Mouse (Mus musculus) forebrain, embryonic 13.5 days (tissue): ENCODE data around the gene Pa2g4. TPM values are rescaled to one million over a fixed set of nuclear protein-coding genes. Genes with fewer than 3 reads are reported as not detected.
A peak's percentile ranks its signal among the peaks of the same experiment; 100 is the strongest.

Experiments
- ATAC-seq: fragments of 200-750 bp; cut with Nextera tagmentation; 2 replicates; pipeline ENCODE4 v1.8.0; 2017
- H3K27ac ChIP-seq: fragments of 300-500 bp; sonication (generic); 2 replicates; pipeline ENCODE4 v1.5.1; 2015; ENCODE audit warnings: inconsistent platforms, mild to moderate bottlenecking, moderate library complexity
- H3K27me3 ChIP-seq: fragments of 300-500 bp; sonication (generic); 2 replicates; pipeline ENCODE4 v1.6.1; 2015; ENCODE audit warnings: mild to moderate bottlenecking, inconsistent platforms
- H3K36me3 ChIP-seq: fragments of 300-500 bp; sonication (generic); 2 replicates; pipeline ENCODE4 v1.6.1; 2015; ENCODE audit warnings: mild to moderate bottlenecking, inconsistent platforms; ENCODE audit not compliant: poor library complexity, severe bottlenecking
- H3K4me1 ChIP-seq: fragments of 300-500 bp; sonication (generic); 2 replicates; pipeline ENCODE4 v1.6.1; 2015; ENCODE audit warnings: inconsistent platforms
- H3K4me2 ChIP-seq: fragments of 300-500 bp; sonication (generic); 2 replicates; pipeline ENCODE4 v1.6.1; 2015; ENCODE audit warnings: inconsistent platforms, mild to moderate bottlenecking, moderate library complexity
- H3K4me3 ChIP-seq: fragments of 300-500 bp; sonication (generic); 2 replicates; pipeline ENCODE4 v1.5.1; 2015; ENCODE audit warnings: mild to moderate bottlenecking, inconsistent platforms
- H3K9ac ChIP-seq: fragments of 300-500 bp; sonication (generic); 2 replicates; pipeline ENCODE4 v1.6.1; 2015; ENCODE audit warnings: mild to moderate bottlenecking, inconsistent platforms
- H3K9me3 ChIP-seq: fragments of 300-500 bp; sonication (generic); replicated peaks from 2 replicates; pipeline ENCODE4 v1.6.1; 2016; ENCODE audit warnings: inconsistent platforms
- WGBS: fragments of 180-500 bp; shearing (Covaris S2); methylation state at CpG from one replicate; pipeline ENCODE4 v1.1.7; 2015; 5-methylcytosine and 5-hydroxymethylcytosine counted together
- polyA plus RNA-seq: library from polyadenylated mRNA; unstranded; fragments of >200 nt; fragmentation: Nextera tagmentation; extraction: Ambion mirVana; gene quantifications from 2 replicates; pipeline ENCODE4 v1.2.1, GENCODE M21; 2015

Gene Pa2g4
- polyA plus RNA-seq, 1 experiment from 2014 or later: 173 TPM

GRCm38 (mm10) chr10:128589464-128590192 is 23.8 kb upstream of the Pa2g4 start, which contains the start of gene Erbb3:
Gene Erbb3 (minus strand): TSS chr10:128589652.
- Histone ChIP-seq H3K4me2 (peak within 1 kb of the TSS; percentile 96), H3K4me3 (peak within 1 kb of the TSS; percentile 67), H3K27ac (no peak within 1 kb of the TSS), H3K4me1 (peaks cover 14% of the 10 kb centered on the region), H3K27me3 (peaks cover 50% of the 10 kb centered on the region), H3K9ac (peak within 1 kb of the TSS; percentile 66), H3K9me3 (no peaks in the 10 kb centered on the region), H3K36me3 (no peaks in the 10 kb centered on the region)
- 0% methylated on average over 37 of the region's 43 CpGs for WGBS
- peak; percentile 50 for ATAC-seq

DNA sequence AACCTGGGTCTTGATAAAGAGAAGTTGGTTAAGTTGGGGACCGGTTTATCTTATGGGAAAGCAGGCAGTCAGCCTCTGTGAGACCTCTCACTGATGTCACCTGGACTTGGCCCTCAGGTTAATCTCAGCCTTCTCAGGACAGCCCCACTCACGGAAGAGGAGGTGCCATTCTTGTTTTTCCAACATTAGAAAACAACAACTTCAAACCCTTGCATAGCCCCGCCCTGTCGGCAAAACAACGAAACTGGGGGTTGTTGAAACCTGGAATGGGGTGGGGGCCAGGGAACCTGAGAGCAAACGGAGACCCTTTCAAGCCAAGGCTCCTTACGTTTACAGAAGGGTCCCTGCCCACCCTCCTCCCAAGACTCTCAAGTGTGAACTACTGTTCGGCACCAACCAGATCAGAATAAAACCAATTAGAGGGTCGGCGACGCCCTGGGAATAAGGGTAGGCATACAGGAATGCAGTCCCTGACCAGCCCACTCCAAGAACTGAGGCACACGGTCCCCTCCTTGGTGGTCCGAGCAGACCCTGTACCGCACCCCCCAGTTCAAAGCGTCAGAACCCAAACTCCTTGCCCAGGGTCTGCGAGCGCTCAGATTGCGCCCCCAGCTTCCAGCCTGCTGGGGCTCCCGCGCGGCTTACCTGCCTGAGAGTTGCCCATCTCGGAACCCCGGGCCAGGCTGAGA is 23.1 kb upstream of the Pa2g4 start:
- WGBS: 2% methylated on average over 23 of the region's 23 CpGs
- peak overlapping the region; percentile 96 for H3K4me2 ChIP-seq
- no peaks in the 10 kb centered on the region for H3K9me3 ChIP-seq
- peak overlapping the region; percentile 66 for H3K9ac ChIP-seq
- no peaks in the 10 kb centered on the region for H3K36me3 ChIP-seq
- H3K27ac ChIP-seq: no peak overlapping the region
- peaks cover 14% of the 10 kb centered on the region for H3K4me1 ChIP-seq
- H3K27me3 ChIP-seq: peaks cover 54% of the 10 kb centered on the region
- peak; percentile 39 for ATAC-seq
- peak overlapping the region; percentile 67 for H3K4me3 ChIP-seq

GRCm38 (mm10) chr10:128588136-128588535 is 22.3 kb upstream of the Pa2g4 start:
- Histone ChIP-seq H3K4me1 (peaks cover 14% of the 10 kb centered on the region), H3K36me3 (no peaks in the 10 kb centered on the region), H3K9ac (no peak overlapping the region), H3K27ac (no peak overlapping the region), H3K9me3 (no peaks in the 10 kb centered on the region), H3K4me3 (no peak overlapping the region), H3K4me2 (no peak overlapping the region), H3K27me3 (peaks cover 61% of the 10 kb centered on the region)
- no peak for ATAC-seq
- 8% methylated on average over 1 of the region's 1 CpGs for WGBS

GRCm38 (mm10) chr10:128587697-128588096 is 21.9 kb upstream of the Pa2g4 start:
- no peak overlapping the region for H3K27ac ChIP-seq
- H3K4me2 ChIP-seq: no peak overlapping the region
- H3K4me1 ChIP-seq: peaks cover 14% of the 10 kb centered on the region
- H3K9me3 ChIP-seq: no peaks in the 10 kb centered on the region
- H3K36me3 ChIP-seq: no peaks in the 10 kb centered on the region
- H3K9ac ChIP-seq: no peak overlapping the region
- H3K27me3 ChIP-seq: peaks cover 63% of the 10 kb centered on the region
- no peak for ATAC-seq
- 59% methylated on average over 8 of the region's 8 CpGs for WGBS
- H3K4me3 ChIP-seq: no peak overlapping the region

- Histone ChIP-seq H3K4me2 (no peak overlapping the region), H3K36me3 (no peaks in the 10 kb centered on the region), H3K27me3 (peaks cover 63% of the 10 kb centered on the region), H3K9me3 (no peaks in the 10 kb centered on the region), H3K9ac (no peak overlapping the region), H3K4me1 (peaks cover 14% of the 10 kb centered on the region), H3K27ac (no peak overlapping the region), H3K4me3 (no peak overlapping the region)
- no peak for ATAC-seq
- 55% methylated on average over 4 of the region's 4 CpGs for WGBS
Measured at GRCm38 (mm10) chr10:128587120-128587519, 21.3 kb upstream of the Pa2g4 start.

GRCm38 (mm10) chr10:128586546-128586945 is 20.8 kb upstream of the Pa2g4 start:
- ATAC-seq: no peak
- peaks cover 14% of the 10 kb centered on the region for H3K4me1 ChIP-seq
- H3K4me3 ChIP-seq: no peak overlapping the region
- H3K27me3 ChIP-seq: peaks cover 59% of the 10 kb centered on the region
- no peak overlapping the region for H3K4me2 ChIP-seq
- 28% methylated on average over 1 of the region's 1 CpGs for WGBS
- no peak overlapping the region for H3K9ac ChIP-seq
- H3K27ac ChIP-seq: no peak overlapping the region
- H3K36me3 ChIP-seq: no peaks in the 10 kb centered on the region
- H3K9me3 ChIP-seq: no peaks in the 10 kb centered on the region

GRCm38 (mm10) chr10:128584386-128584785 is 18.6 kb upstream of the Pa2g4 start:
- H3K27ac ChIP-seq: no peak overlapping the region
- no peak overlapping the region for H3K9ac ChIP-seq
- H3K27me3 ChIP-seq: peaks cover 51% of the 10 kb centered on the region
- WGBS: 3% methylated on average over 4 of the region's 4 CpGs
- peaks cover 4% of the 10 kb centered on the region for H3K4me1 ChIP-seq
- no peak overlapping the region for H3K4me3 ChIP-seq
- no peaks in the 10 kb centered on the region for H3K9me3 ChIP-seq
- H3K36me3 ChIP-seq: no peaks in the 10 kb centered on the region
- H3K4me2 ChIP-seq: no peak overlapping the region
- ATAC-seq: no peak

GRCm38 (mm10) chr10:128583644-128584043 is 17.9 kb upstream of the Pa2g4 start:
- ATAC-seq: no peak
- 26% methylated on average over 7 of the region's 7 CpGs for WGBS
- Histone ChIP-seq H3K27ac (no peak overlapping the region), H3K4me1 (no peaks in the 10 kb centered on the region), H3K9ac (no peak overlapping the region), H3K4me3 (no peak overlapping the region), H3K36me3 (no peaks in the 10 kb centered on the region), H3K4me2 (no peak overlapping the region), H3K27me3 (peaks cover 44% of the 10 kb centered on the region), H3K9me3 (no peaks in the 10 kb centered on the region)

DNA sequence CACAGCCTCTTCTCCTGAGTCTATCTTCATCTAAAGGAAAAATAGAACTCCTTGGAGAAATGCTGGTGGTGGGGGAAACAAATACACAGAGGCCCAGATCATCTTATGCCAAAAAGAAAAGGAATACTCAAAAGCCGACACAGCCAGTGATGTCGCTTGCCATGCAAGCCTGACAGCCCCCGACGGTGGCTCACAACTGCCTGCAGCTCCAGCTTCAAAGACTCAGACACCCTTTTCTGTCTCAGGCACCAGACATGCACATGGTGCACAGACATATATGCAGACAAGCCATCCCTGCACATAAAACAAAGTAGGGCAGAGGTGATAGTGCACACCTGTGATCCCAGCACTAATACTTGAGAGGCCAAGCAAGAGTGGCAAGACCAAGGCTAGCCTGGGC is 13.9 kb upstream of the Pa2g4 start:
- ATAC-seq: no peak
- H3K4me1 ChIP-seq: no peaks in the 10 kb centered on the region
- 83% methylated on average over 4 of the region's 4 CpGs for WGBS
- no peaks in the 10 kb centered on the region for H3K36me3 ChIP-seq
- H3K4me3 ChIP-seq: no peak overlapping the region
- no peak overlapping the region for H3K4me2 ChIP-seq
- H3K9ac ChIP-seq: no peak overlapping the region
- no peak overlapping the region for H3K27ac ChIP-seq
- H3K27me3 ChIP-seq: peaks cover 13% of the 10 kb centered on the region
- no peaks in the 10 kb centered on the region; the same call in 1 of the 2 replicates for H3K9me3 ChIP-seq

DNA sequence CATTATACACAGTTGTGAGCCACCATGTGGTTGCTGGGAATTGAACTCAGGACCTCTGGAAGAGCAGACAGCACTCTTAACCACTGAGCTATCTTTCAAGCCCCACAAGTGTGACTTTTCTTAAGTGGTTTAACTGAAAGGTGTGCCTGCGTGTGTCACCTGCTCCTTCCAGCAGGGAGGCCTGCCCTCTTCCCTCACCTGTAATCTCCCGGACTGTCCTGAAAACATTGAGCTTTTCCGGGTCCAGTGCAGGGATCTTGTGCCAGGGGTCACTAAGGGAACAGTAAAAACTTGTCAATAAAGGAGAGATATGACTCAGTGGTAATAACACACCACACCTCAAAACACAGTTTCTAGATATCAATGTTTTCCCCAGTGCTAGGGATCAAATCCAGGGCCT is 13.5 kb upstream of the Pa2g4 start:
- WGBS: 81% methylated on average over 3 of the region's 3 CpGs
- H3K4me2 ChIP-seq: no peak overlapping the region
- no peaks in the 10 kb centered on the region for H3K4me1 ChIP-seq
- H3K9ac ChIP-seq: no peak overlapping the region
- H3K27me3 ChIP-seq: peaks cover 9% of the 10 kb centered on the region; the same call in 1 of the 2 replicates
- no peaks in the 10 kb centered on the region; the same call in 1 of the 2 replicates for H3K9me3 ChIP-seq
- H3K36me3 ChIP-seq: no peaks in the 10 kb centered on the region
- H3K4me3 ChIP-seq: no peak overlapping the region
- ATAC-seq: no peak
- no peak overlapping the region for H3K27ac ChIP-seq

DNA sequence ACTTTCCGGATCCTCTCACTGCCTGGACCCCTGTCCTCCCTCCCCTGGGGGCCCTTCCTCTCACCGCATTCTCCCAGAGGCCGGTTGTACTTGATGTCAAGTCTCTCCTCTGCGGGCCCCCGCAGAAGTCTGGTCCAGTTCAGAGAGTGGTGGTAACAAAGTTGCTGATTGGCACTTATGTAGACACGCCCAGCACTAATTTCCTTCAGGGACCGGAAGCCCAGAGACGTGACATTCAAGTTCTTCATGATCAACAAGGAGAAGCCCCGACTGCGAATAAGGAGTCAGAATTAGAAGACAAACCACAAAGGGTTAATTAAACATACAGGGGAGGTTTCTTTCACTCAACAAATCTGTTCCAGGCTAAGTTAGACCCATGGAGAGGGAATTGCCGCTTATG is 12.5 kb upstream of the Pa2g4 start:
- no peaks in the 10 kb centered on the region for H3K36me3 ChIP-seq
- H3K9me3 ChIP-seq: no peaks in the 10 kb centered on the region; the same call in 1 of the 2 replicates
- no peak for ATAC-seq
- H3K4me3 ChIP-seq: no peak overlapping the region
- peaks cover 4% of the 10 kb centered on the region; the same call in 1 of the 2 replicates for H3K27me3 ChIP-seq
- 82% methylated on average over 11 of the region's 11 CpGs for WGBS
- no peaks in the 10 kb centered on the region for H3K4me1 ChIP-seq
- no peak overlapping the region for H3K4me2 ChIP-seq
- no peak overlapping the region for H3K9ac ChIP-seq
- no peak overlapping the region for H3K27ac ChIP-seq

DNA sequence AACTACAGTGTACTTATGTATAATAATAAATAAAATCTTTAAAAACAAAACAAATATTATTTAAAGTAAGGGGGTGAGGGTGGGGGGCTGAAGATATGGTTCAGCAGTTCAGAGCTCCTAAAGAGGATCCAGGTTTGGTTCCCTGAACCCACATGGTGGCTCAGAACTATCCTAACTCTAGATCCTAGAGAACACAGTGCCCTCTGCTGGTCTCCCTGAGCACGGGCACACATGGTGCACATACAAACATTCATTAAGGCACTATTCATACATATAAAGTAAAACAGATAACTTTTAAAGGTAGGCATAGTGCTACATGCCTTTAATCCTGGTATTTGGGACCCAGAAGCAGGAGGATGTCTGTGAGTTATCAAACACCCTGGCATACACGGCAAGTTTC is 9.3 kb upstream of the Pa2g4 start:
- no peak overlapping the region for H3K4me2 ChIP-seq
- H3K9me3 ChIP-seq: no peaks in the 10 kb centered on the region; the same call in 1 of the 2 replicates
- no peak overlapping the region for H3K4me3 ChIP-seq
- no peaks in the 10 kb centered on the region for H3K27me3 ChIP-seq
- ATAC-seq: no peak
- no peak overlapping the region for H3K9ac ChIP-seq
- no peak overlapping the region for H3K27ac ChIP-seq
- H3K36me3 ChIP-seq: no peaks in the 10 kb centered on the region
- H3K4me1 ChIP-seq: no peaks in the 10 kb centered on the region
- WGBS: 97% methylated on average over 2 of the region's 2 CpGs
